9 mouse cellular contexts compared by ENCODE assay signal in the genomic region with DNA sequence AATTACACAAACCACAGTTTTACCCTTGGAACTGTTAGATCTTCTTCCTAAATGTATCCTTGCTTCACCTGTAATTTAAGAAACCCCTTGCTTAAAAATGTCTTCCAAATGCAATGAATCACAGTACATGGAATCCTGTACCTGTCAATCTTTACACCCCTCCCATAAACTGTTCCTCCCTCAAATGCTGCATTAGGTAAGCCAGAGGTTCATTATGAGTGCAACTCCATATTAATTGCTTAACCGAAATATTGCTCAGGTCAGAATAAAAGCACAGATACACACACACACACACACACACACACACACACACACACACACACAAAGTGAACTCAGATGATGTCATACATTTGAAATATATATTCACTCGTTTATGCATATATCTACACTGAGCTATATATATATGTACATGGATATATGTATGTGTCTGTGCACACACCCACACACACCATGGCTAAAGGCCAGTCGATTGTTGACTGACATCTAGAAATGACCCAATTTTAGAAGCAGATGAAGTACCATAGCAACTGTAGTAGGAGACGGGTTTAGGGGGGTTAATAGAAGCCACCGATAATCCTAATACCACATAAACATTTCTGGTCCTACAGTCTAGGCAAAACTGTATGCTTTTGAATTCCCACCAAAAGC. TPM values are rescaled to one million over a fixed set of nuclear protein-coding genes. Genes with fewer than 3 reads are reported as not detected.
DNase-seq lines count a peak whose midpoint lies in the region; ATAC-seq and TF ChIP-seq lines count a peak whose summit lies in the region.
"Had no signal": no experiment of that assay in that cellular context is flagged by ENCODE, and none has a peak within 500 bp of the region (broad histone marks: within the 10 kb centered on the region; RNA-seq: fewer than 3 reads in every experiment).

No protein-coding gene starts in this region.

- no peaks in the 10 kb centered on the region for H3K36me3 ChIP-seq in heart, embryonic 15.5 days
- no peaks in the 10 kb centered on the region for H3K36me3 ChIP-seq in heart, adult 2 months (ENCODE audit: control insufficient read depth, insufficient read depth, low read length)
- no peaks in the 10 kb centered on the region for H3K36me3 ChIP-seq in lung, postnatal 0 days (ENCODE audit: insufficient read depth, low read length)
- no peaks in the 10 kb centered on the region for H3K36me3 ChIP-seq in forebrain, embryonic 14.5 days (ENCODE audit: control insufficient read depth, insufficient read depth, low read length)
- H3K36me3 ChIP-seq in midbrain, embryonic 16.5 days (ENCODE audit: control insufficient read depth, insufficient read depth, low read length), result no peaks in the 10 kb centered on the region
- H3K36me3 ChIP-seq: liver, embryonic 15.5 days had no signal

- TF ChIP-seq CTCF in heart, adult 2 months (IDR thresholded peaks at IDR 0.05), result no peak
- TF ChIP-seq CTCF in lung, postnatal 0 days (IDR thresholded peaks at IDR 0.05), result no peak

- H3K9me3 ChIP-seq in heart, embryonic 15.5 days (replicated peaks), result no peaks in the 10 kb centered on the region
- H3K9me3 ChIP-seq in lung, postnatal 0 days (ENCODE audit: low read length), result no peaks in the 10 kb centered on the region
- H3K9me3 ChIP-seq in forebrain, embryonic 14.5 days (replicated peaks; ENCODE audit: control insufficient read depth, low read length), result no peaks in the 10 kb centered on the region
- H3K9me3 ChIP-seq in midbrain, embryonic 16.5 days (replicated peaks; ENCODE audit: control insufficient read depth, low read length, poor library complexity, severe bottlenecking), result no peaks in the 10 kb centered on the region
- H3K9me3 ChIP-seq: liver, embryonic 15.5 days had no signal

- no peak for DNase-seq in heart, adult 2 months
- no peak for DNase-seq in lung, postnatal 0 days (ENCODE audit: low spot score)
- DNase-seq in lung, postnatal 36 days, result no peak
- no peak for DNase-seq in forebrain, embryonic 14.5 days (ENCODE audit: low spot score)
- no peak for DNase-seq in testis, postnatal 14 days (ENCODE audit: low spot score)
- DNase-seq in adrenal gland, postnatal 4 days (ENCODE audit: low spot score in 2 of 2), result no peak

- ATAC-seq in heart, embryonic 15.5 days (replicated peaks; ENCODE audit: insufficient number of reproducible peaks, insufficient read depth, low FRiP score, low read depth), result no peak
- no peak for ATAC-seq in lung, postnatal 0 days
- ATAC-seq in forebrain, embryonic 14.5 days, result no peak; the same call in 1 of the 2 replicates
- ATAC-seq in midbrain, embryonic 16.5 days, result peak; percentile 70

- H3K4me2 ChIP-seq in heart, embryonic 15.5 days, result peak overlapping the region; percentile 89
- peak overlapping the region; percentile 66; the same call in 1 of the 2 replicates for H3K4me2 ChIP-seq in lung, postnatal 0 days (replicated peaks; ENCODE audit: low read depth, low read length)
- H3K4me2 ChIP-seq in forebrain, embryonic 14.5 days (ENCODE audit: low read length), result peak overlapping the region; percentile 80
- peak overlapping the region; percentile 54 for H3K4me2 ChIP-seq in midbrain, embryonic 16.5 days (ENCODE audit: low read length)

- H3K27ac ChIP-seq in heart, embryonic 15.5 days, result no peak overlapping the region
- no peak overlapping the region for H3K27ac ChIP-seq in heart, adult 2 months
- H3K27ac ChIP-seq in lung, postnatal 0 days (ENCODE audit: low read length), result no peak overlapping the region
- no peak overlapping the region for H3K27ac ChIP-seq in forebrain, embryonic 14.5 days (ENCODE audit: low read depth, low read length)
- peak overlapping the region; percentile 93 for H3K27ac ChIP-seq in midbrain, embryonic 16.5 days (ENCODE audit: low read length)
- H3K27ac ChIP-seq: liver, embryonic 15.5 days had no signal

- H3K4me3 ChIP-seq in heart, embryonic 15.5 days, result no peak overlapping the region
- no peak overlapping the region for H3K4me3 ChIP-seq in heart, adult 2 months
- H3K4me3 ChIP-seq in lung, postnatal 0 days (ENCODE audit: low read depth, low read length), result no peak overlapping the region
- peak overlapping the region; percentile 55 for H3K4me3 ChIP-seq in forebrain, embryonic 14.5 days (ENCODE audit: low read depth, low read length)
- peak overlapping the region; percentile 68 for H3K4me3 ChIP-seq in midbrain, embryonic 16.5 days (ENCODE audit: low read depth, low read length)

- 80% methylated on average over 5 of the region's 5 CpGs for WGBS in heart, embryonic 15.5 days
- 86% methylated on average over 5 of the region's 5 CpGs for WGBS in heart, adult 2 months
- 83% methylated on average over 5 of the region's 5 CpGs for WGBS in lung, postnatal 0 days
- 88% methylated on average over 5 of the region's 5 CpGs for WGBS in forebrain, embryonic 14.5 days
- WGBS in midbrain, embryonic 16.5 days, result 70% methylated on average over 5 of the region's 5 CpGs

- TF ChIP-seq POLR2A in heart, adult 2 months (IDR thresholded peaks at IDR 0.05; ENCODE audit: insufficient read depth, low read depth, low read length), result no peak

- no peak overlapping the region for H3K9ac ChIP-seq in heart, embryonic 15.5 days
- no peak overlapping the region for H3K9ac ChIP-seq in heart, adult 2 months (ENCODE audit: low read depth, low read length)
- H3K9ac ChIP-seq in lung, postnatal 0 days (replicated peaks; ENCODE audit: low read depth), result no peak overlapping the region
- peak overlapping the region; percentile 75 for H3K9ac ChIP-seq in forebrain, embryonic 14.5 days (ENCODE audit: low read length)
- H3K9ac ChIP-seq in midbrain, embryonic 16.5 days (ENCODE audit: low read depth, low read length), result peak overlapping the region; percentile 90
- H3K9ac ChIP-seq: liver, embryonic 15.5 days had no signal

- no peaks in the 10 kb centered on the region for H3K27me3 ChIP-seq in heart, embryonic 15.5 days
- no peaks in the 10 kb centered on the region for H3K27me3 ChIP-seq in heart, adult 2 months (ENCODE audit: control insufficient read depth, insufficient read depth, low read length)
- 0 out of 2 replicates have a peak, but pooled peaks cover 4% of the 10 kb centered on the region for H3K27me3 ChIP-seq in lung, postnatal 0 days (replicated peaks; ENCODE audit: insufficient read depth, low read length)
- H3K27me3 ChIP-seq in forebrain, embryonic 14.5 days (replicated peaks; ENCODE audit: control insufficient read depth, insufficient read depth, low read length), result no peaks in the 10 kb centered on the region
- no peaks in the 10 kb centered on the region for H3K27me3 ChIP-seq in midbrain, embryonic 16.5 days (ENCODE audit: control insufficient read depth, insufficient read depth, low read depth, low read length)

- intact Hi-C loops in heart, adult 2 months (cut with DNase I), result no loop called here

- TF ChIP-seq EP300 in heart, adult 2 months (IDR thresholded peaks at IDR 0.05; ENCODE audit: insufficient read depth, low read depth, low read length), result no peak
- no peak for TF ChIP-seq EP300 in lung, postnatal 0 days (IDR thresholded peaks at IDR 0.05)

- H3K4me1 ChIP-seq in heart, embryonic 15.5 days (replicated peaks), result peaks cover 10% of the 10 kb centered on the region
- H3K4me1 ChIP-seq in heart, adult 2 months (ENCODE audit: control insufficient read depth, insufficient read depth, low read length), result no peaks in the 10 kb centered on the region
- no peaks in the 10 kb centered on the region for H3K4me1 ChIP-seq in lung, postnatal 0 days (ENCODE audit: insufficient read depth, low read depth, low read length)
- peaks cover 4% of the 10 kb centered on the region; the same call in 1 of the 2 replicates for H3K4me1 ChIP-seq in forebrain, embryonic 14.5 days (ENCODE audit: control insufficient read depth, insufficient read depth, low read length)
- peaks cover 10% of the 10 kb centered on the region for H3K4me1 ChIP-seq in midbrain, embryonic 16.5 days (ENCODE audit: control insufficient read depth, insufficient read depth, low read length)
- H3K4me1 ChIP-seq: liver, embryonic 15.5 days had no signal

- no peaks in the 10 kb centered on the region for H3K79me2 ChIP-seq in heart, adult 2 months (replicated peaks; ENCODE audit: control insufficient read depth, insufficient read depth, low read length)

RNA-seq across cellular contexts. Expression of gene Plppr4, which starts 1.6 kb away (rescaled TPM):
- polyA plus RNA-seq in heart, embryonic 15.5 days (2015; fragmentation: Nextera tagmentation; extraction: Ambion mirVana), result 0.62 and 0.76 TPM in 2 replicates
- under 1 TPM; 0.10 to 0.16 TPM for total RNA-seq in heart, adult 2 months (2021)
- polyA plus RNA-seq in heart, adult 2 months (2012; rRNA removed), result 0.12 and 0.18 TPM in 2 replicates
- 0.16 and 0.20 TPM in 2 replicates for polyA plus RNA-seq in lung, postnatal 0 days (2015; fragmentation: Nextera tagmentation; extraction: Ambion mirVana)
- polyA plus RNA-seq in forebrain, embryonic 14.5 days (2014; fragmentation: Nextera tagmentation; extraction: Ambion mirVana), result 5.9 and 11.7 TPM in 2 replicates
- 32.2 and 44.7 TPM in 2 replicates for polyA plus RNA-seq in midbrain, embryonic 16.5 days (2015; fragmentation: Nextera tagmentation; extraction: Ambion mirVana)
- total RNA-seq in adrenal gland, postnatal 4 days (2021), result 1 to 10 TPM; 5.1 to 6.1 TPM

Comparison
In these comparisons a context has a peak if more than half of its experiments do, and no peak if none do; other contexts are left out.
1. H3K4me3 ChIP-seq: peak in forebrain, embryonic 14.5 days (single experiment) and midbrain, embryonic 16.5 days (single experiment); none in heart, embryonic 15.5 days (single experiment), heart, adult 2 months (single experiment) and lung, postnatal 0 days (single experiment).
2. H3K9ac ChIP-seq: peak in forebrain, embryonic 14.5 days (single experiment) and midbrain, embryonic 16.5 days (single experiment); none in heart, embryonic 15.5 days (single experiment), heart, adult 2 months (single experiment) and lung, postnatal 0 days (single experiment).
3. Peak in every context shown above with its lines, with median percentiles within 50 percentile points of each other: H3K4me2 ChIP-seq.